Mouse (Mus musculus): ENCODE results near the gene Mrvi1.
"Not testable (repeated sequence)": the region's sequence is repeated elsewhere in the genome, so short reads cannot be mapped to it uniquely, and the experiment has no call there.

Gene Mrvi1

DNA sequence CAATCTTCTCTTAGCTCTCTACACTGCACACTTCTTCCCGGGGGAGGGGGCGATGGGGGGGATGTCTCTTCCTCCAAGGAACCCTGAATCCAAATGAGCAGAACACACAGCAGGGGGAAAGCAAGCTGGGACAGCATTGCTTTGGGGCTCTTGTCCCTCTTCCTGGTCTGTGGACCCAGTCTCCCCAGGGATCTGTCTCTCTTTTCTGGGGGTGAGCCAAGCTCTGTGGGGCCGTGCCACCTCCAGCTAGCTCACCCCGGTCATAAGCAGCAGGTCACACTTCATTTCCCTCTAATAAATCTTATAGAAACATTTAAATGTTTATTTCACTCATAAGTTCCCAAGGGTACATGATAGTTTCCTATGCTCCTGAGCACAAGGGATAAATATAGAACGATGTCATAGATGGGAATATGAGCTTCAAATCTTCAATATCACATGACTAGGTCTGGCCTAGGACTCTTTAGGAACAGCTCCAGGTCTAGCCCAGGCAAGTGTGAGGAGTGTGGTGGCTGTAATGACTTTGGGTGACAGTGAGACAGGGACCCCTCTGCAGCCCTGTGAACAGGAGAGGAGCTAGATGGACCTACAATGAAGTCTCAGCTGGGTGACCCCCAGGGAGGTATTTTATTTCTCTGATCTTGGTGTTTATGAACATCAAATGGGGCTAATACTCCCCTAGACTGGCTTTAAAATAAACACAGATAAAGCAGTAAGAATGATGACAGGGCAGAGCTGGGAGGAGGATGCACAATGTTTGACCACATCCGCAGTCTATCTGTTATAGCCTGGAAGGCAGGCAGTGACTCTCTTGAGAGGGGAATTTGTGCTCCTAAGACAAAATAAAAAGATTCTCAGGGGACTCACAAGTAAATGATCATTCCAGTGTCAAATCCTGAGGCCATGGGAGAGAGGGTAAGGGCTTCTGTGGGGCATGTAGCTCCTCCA, 46.2 kb downstream of the Mrvi1 start:
- no peak for DNase-seq

DNA sequence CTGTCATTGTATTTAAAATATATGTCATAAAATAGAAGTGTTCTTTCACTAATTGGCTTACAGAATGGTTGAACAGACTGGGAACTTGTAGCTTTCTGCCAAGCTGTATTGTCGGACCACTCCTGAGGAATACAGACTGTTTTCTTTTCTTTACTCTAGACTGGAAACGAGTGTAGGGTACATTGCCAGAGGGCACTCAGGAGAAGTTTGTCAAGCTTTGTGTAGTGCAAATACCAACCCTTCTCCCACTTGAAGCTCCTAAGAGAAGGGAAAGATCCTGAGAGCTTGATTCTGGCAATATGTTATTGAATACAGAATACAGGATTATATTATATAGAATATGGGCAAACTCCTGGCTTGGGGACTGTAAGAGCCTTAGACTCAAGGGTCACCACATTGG, 48.3 kb downstream of the Mrvi1 start:
- no peak for DNase-seq

DNA sequence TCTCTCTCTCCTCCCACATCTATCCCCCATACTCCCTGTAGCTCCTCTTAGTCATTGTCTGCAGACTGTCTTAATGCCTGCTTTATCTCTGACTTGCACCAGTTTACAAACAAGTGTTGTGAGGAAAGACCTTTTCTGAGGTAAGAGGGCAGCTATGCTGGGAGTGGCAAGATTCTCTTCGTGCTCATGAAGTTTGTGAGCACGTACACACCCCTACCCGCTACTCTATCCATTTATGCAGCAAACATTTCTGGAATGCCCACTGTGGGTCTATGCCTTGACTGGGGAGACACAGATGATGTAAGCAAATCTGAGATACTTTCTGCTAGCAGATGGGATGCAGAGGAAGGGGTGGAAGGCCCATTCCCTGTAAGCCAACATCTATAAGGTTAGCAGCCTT, 48.9 kb downstream of the Mrvi1 start:
- DNase-seq, result no peak

DNA sequence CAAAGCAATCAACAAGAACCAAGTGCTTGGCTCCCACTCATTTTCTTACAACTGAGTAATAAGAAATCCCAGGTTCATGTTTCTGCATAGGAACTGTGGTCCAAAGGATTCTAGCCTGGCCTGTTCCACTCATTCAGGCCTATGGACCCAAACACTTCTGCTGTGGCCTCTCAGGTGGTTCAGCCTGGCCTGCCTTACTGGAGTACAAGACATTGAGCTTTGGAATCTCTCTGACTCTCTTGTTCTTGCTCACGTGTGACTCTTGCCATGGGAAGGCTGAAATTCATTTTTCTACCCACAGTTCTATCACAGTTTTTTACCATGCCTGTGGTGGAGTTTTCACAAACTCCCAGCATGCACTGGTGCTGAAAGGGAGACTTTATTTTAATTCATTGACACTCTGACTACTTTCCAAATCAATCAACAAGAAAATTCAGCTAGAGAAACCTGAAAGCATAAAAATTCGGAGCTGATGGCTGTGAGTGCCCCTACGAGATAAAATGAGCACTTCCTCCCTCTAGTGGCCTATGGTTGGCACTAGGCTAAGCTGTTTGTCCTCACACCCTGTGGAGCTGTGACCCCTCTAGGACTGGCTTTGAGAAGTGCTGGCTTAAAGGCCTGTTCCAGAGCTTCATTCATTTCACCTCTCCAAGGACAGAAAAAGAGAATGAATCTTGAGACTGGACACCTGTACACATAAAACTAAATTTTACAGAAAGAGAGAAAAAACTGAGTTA, 52.0 kb downstream of the Mrvi1 start:
- DNase-seq, result peak; percentile 42

DNA sequence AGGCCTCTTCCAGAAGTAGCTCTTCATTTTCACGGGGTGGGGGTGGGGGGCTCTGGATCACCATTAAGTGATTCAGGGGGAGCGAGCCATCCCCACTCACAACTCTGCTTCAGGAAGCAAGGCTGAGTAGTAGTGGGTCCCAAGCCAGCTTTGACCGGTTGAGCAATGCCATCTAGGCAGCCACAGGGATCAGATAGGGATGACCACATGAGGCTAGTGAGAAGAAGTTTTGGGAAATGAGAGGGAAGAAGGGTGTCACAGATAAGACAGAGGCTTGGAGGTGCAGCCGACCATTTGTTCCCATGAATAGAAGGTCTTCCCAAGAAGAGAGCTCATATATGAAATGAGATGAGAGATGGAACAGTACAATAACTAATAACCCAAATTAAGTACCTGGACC, 55.7 kb downstream of the Mrvi1 start:
- no peak for DNase-seq

DNA sequence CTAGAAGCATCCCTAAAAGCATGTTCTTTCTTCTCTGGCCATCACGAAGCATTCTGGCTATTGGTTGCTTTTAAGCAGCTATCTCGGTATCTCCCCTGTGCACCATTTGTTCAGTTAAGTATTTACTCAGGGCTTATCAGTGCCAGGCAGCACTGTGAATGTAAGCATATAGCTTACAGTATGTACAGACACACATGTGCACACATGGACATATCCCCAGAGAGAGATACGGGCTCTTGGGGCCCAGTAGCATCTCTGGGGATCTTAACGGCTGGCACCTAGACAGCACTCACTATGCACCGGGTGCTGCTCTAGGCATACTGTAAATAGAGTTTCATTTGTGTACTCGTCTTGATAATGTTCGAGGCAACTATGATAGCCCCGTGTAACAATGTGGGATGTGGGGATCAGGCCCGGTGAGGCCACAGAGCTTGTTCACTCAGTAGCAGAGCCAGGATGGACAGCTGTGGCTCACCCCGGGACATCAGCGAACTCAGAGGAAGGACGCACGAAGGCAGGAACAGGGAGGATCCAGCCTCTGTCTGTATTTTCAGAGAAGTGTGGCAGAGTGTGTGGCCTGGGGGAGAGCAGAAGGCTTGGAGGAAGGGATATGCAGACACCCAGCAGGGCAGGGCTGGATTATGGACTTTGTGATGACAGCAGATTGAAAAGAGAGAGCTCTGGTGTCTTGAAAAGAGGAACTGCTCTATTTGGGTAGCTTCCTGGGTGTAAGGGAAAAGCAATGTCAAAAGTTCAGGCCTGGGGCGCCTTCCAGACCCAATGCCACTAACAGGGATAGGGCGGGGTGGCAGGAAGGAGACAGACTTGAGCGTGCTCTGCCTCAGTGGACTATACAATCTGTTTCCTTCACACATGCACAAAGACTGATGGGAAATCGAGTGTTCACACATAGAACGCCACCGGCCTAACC, 61.7 kb downstream of the Mrvi1 start:
- DNase-seq, result no peak

DNA sequence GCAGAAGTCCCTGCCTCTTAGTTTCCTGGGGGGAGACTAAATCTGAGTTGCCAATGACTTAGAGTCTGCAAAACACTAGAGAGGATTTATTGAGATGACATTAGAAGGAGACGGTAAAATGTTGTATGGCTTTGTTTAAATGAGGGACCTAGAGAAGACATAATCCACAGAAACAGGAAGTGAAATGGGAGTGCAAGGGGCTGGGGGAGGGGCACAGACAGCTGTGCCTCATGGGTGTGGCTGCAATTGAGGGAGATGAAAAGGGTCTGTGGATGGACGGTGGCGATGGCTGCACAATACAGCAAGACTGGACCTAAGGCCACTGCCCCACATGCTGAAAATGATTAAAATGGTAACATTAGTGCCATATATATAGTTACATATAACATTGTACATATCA, 62.5 kb downstream of the Mrvi1 start:
- peak; percentile 17 for DNase-seq

DNA sequence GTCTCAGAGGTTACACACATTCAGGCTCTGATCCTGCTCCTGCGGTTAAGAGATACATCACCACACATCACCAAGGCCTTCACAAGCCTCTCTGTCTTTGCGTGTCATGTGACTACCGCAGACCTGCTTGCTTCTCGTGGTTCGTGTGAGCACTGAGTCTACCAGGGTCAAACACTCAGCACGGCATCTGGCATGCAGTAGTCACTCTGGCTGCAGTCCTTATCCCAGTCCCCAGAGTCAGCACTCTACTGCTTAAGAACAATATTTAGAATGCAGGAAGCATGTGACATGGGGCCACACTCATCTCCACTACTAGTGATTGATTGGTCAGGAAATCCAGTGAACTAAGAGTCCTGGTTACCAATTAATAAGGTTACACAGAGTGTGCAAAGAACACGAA, 66.3 kb downstream of the Mrvi1 start:
- DNase-seq, result no peak

DNA sequence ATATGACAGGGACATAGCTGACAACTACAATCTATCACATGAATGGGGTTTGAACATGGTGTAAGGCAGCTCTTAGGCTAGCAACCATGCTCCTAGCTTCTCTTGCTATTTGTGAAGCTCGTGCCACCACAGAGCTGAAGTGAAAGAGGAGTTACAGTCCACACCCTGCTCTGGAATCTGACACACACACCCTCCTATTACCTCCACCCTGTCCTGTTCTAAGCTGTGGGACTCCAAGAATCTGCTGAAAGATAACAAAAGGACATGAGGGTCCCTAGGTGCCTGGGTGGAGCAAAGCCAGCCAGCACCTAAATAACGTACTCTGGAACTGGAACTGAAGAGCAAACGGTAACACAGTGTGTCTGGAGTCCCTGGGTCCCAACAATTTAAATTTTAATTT, 67.7 kb downstream of the Mrvi1 start:
- DNase-seq, result no peak

DNA sequence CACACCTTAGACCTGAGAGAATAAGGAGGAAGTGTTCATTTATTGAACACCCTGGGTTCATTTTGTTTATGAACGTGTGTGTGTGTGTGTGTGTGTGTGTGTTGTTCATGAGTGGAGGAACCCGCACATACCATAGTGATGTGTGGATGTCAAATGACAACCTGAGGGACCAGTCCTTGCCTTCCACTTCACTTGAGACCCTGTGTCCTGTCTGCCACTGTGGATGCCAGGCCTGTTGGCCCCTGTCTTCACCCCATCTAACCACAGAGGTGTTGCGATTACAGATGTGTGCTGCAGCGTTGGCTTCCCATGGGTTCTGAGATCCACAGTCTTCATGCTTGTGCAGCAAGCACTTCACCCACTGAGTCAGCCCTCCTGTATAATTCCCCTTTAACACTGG, 68.5 kb downstream of the Mrvi1 start:
- DNase-seq, result no peak

DNA sequence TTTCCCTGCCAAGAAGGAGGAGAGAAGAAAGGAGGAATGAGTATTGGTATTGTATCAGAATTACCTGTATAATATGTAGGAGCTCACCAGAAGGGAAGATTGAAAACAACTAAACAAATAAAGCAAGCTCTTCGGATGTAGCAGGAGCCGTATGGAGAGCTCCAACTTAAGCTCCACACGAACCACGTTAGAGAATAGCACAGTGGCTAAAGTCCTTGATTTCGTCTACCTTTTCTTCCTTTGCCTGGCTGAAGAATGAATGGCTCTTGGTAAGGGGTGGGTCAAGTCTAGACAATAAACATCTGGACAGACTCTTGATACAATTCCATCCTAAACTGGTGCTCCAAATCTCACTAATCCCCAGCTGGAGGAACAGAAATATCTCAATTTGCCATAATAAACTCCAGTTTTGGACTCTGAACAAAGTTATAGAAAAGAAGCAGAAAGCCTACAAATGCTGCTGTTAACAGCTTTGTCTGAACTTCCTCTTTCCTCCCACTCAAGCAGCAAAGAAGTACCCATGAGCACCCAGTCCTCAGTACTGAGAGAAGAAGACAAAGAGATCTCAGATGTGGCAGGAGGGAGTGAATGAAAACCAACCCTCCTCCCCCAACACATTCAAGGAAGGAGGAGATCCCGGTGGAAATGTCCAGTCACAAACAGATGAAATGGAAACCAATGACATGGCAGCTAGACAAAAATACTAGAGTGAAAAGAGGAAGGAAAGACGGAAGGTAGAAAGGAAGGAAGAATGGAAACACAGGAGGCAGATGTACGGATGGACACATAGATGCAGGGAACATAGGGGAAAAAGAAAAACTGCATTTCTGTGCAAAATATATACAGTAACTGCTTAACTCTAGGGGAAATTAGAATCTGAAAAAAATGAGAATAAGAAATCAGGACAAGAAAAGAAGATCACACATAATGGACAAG, 73.8 kb downstream of the Mrvi1 start:
- DNase-seq, result no peak

DNA sequence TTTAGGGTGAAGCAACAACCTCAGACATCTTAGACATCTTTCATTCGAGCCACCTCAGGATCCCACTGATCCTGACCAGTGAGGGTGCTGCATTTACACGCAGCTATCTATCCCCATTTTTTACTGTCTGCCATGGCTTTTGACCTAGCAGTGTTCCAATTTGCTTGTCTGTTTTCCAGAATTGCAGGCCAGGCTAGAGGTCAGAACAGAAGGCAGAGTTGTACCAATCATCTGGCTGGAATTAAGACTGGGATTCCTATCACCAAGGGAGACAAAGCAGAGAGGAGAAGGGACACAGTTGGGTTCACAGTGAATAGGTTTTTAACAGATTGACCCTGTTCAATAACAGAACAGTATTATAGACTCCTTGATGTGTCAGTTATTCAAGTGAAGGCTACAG, 75.7 kb downstream of the Mrvi1 start:
- DNase-seq, result no peak

DNA sequence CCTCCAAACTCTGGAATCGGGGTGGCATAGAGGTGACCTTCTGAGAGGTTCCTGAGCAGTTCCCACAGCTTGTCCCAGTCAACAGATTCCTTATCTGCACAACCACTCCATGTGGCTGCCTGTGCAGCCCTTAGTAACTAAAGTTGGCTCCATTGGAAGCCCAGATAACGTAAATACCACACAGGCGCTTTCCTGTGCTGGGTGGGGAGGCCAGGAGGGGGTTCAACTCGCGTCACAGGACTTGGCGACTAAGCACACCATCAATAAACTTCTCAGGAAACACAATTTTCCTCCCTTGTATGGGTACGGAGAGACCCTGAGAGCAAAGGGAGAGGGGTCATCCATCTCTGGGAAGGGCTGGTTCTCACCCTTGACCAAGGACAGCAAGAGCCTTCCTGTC, 79.0 kb downstream of the Mrvi1 start:
- no peak for DNase-seq

DNA sequence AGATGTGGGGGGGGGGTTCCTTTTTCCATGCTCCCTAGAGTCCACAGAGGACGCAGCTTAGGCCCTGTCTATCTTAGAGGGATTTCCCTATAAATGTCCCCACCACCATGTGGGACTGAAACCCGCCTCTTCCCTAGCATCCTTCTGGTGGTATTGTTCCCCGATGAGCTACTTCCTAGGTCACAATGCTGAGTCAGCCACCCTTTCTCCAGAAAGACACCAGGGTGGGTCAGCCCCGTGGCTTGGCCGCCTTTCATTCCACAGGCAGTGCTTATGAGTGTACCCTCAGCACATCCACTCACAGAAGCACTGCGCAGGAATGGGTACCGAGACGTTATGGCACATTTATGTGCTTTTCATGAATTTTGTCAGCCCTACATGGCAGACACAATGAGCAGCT, 85.1 kb downstream of the Mrvi1 start:
- no peak for DNase-seq

DNA sequence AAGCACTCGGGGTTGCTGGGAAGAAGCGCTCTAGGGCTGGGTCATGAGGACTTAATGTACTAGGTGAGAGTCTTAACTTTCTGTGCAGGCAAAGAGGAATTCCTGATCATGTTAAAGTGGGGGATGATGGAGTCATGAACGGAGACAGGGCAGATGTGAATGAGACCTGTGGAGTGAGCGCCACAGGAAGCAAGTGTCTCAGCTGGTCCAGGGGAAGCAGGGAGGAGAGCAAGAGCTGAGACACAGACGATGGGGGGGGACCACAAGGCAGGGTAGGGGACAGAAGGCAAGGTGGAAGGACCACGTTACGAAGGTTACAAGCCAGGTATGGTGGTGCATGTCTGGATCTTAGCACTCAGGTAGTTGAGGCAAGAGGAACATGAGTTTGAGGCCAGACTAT, 85.8 kb downstream of the Mrvi1 start:
- DNase-seq, result no peak

DNA sequence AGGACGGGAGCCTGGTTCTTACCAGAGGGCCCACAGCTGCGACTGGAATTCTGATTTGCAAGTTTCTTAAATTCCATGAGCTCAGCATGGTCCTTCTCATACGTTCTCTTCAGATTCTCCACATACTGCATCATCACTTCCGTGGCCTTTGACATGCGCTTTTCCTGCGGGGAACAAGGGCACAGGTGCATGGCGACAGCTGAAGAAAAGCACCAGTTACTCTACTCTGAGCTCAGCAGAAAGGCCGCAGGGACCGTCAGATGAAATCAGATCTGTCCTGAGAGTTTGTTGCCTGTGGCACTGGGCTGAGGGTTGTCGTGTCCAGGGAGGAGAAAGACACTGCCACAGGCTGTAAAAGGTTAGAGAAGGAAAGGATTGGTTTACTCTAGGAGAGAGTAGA, 86.5 kb downstream of the Mrvi1 start:
- DNase-seq, result not testable (repeated sequence)

DNA sequence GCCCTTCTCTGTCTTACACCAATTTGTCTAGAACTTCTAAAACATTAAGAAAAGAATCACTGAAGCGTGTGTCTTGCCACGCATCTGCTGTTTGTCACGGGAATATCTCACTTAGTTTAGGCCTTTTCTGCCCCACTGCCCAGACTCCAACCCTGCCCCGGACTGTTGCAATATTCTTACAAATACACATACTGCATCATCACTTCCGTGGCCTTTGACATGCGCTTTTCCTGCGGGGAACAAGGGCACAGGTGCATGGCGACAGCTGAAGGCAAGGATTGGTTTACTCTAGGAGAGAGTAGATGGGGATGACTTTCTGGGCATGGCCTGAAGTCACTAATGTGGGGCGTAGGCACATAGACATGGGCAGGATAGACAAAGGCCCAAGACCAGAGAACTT, 87.6 kb downstream of the Mrvi1 start:
- no peak for DNase-seq

DNA sequence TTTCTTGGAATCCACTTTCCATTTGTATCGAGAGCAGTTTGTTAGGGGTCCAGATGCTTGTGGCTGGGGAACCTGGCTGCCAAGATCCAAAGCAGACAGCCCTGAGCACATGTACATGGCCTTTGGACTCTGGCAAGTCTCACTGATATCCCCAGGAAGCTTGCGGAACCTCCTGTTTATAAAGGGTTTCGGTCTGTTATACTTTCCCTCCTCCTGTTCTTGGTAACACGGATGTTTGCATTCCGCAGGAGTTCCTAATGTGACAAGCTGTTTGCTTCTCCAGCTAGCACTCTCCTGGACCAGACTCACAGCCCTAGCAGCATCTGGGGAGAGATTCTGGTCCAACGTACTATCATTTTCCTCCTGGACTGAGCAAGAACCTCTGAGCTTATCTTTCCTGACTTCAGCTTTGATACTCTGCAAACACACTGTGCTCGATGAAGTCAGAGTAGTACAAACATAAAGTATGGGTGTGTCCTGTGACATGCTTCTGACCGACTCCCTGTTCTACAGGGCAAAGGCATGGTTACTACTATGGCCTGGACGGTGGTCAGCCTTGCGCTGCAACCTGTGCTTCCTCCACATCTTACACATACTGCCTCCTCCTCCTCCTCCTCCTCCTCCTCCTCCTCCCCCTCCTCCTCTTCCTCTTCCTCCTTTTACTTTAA, 88.2 kb downstream of the Mrvi1 start:
- no peak for DNase-seq

DNA sequence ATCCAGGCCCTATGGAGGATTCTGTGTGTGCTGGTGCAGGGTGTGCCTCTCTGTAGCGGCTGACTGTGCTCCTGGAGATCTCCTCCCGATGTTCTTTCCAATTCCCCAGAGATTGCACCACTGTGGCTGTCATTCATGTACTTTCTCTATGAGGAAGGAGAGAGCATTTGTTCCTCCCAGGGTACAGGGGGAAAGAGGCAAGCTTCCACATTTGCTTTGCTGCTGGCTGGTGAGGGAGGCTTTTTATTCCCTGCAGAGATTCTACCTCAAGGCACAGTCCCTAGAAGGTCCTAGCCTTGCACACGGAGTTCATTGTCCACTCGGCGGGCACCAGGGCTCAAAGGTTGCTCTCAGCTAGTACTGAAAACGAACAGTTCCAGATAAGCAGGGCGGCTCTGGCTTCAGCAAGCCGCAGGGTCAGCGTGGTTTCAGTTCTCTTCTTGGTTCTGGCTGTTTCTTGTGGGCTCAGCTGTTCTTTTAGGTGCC, 90.7 kb downstream of the Mrvi1 start:
- peak; percentile 35 for DNase-seq

DNA sequence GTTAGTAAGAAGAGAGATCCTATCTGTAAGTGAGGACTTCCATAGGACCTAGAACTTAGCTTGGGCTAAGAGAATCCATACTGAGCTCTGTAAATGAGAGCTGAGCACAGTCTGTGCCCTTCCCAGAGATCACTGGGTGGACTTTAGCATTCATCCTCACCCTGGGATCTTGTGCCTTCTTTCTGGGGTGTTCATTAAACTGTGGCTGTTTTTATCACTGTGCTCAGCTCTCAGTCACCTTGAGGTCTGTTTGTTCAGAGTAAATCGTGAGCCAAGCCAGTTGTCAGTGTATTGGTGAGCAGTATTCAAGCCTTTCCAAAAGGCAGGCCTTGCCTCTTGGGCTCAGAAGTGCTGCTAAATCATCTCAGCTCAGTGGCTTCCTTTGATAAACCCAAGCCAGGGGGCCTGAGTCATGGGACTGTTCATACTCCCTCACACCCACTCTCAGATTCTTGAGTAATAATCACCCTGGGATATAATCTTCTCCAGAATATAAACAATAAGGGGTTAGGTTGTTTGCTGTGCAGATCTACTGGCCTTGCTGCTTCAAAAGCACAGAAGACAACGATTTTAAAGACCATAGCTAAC, 100.4 kb downstream of the Mrvi1 start:
- no peak for DNase-seq

DNA sequence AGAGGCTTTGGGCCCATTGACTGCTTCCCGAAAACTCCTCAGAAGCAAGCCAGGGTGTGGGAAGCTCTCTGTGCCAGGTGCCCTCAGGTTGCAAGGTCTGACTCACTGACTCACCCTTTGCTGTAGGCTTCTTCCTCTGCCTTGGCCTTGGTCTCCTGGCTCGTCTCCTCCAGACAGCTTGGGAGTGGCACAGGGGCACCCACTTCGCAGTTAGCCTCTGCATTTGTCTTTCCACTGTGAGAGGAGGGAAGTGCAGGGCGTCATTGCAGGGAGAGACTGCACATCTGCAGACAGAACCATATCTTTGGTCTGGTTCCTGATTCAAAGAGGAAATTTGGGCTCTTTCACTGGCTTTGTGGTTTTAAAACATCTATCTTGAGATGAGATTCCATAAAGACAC, 104.2 kb downstream of the Mrvi1 start:
- DNase-seq, result no peak
